ENCODE assay signal across 30 mouse cellular contexts in the genomic region with DNA sequence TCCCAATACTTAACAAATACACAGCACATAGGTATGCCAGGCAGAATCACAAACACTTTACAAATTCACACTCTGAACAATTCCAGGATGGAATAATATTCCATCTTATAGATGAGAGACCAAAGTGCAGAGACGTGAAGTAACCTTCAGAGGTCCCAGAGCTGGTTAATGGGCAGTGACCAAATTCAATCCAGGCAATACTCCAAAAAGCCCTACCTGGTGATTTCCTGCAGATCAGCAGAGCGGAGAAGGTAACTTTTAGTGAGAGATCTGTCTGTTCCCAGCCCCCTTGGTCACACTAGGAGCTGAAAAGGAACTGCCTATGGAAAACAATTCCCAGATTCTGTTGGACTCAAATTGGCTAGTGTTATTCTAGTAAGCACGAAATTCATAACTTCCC.
A peak's percentile ranks its signal among the peaks of the same experiment; 100 is the strongest.
DNase-seq lines count a peak whose midpoint lies in the region; ATAC-seq and TF ChIP-seq lines count a peak whose summit lies in the region.
"Had no signal": no experiment of that assay in that cellular context is flagged by ENCODE, and none has a peak within 500 bp of the region (broad histone marks: within the 10 kb centered on the region; RNA-seq: fewer than 3 reads in every experiment).

No protein-coding gene starts in this region.

- no peaks in the 10 kb centered on the region for H3K27me3 ChIP-seq in kidney, adult 2 months (replicated peaks; ENCODE audit: control insufficient read depth, insufficient read depth, low read length)
- H3K27me3 ChIP-seq in kidney, embryonic 14.5 days (ENCODE audit: control insufficient read depth, insufficient read depth, low read length), result no peaks in the 10 kb centered on the region
- H3K27me3 ChIP-seq: CH12.LX; embryonic facial prominence, embryonic 15.5 days; forebrain, embryonic 12.5 days; Patski had no signal

- no peaks in the 10 kb centered on the region for H3K9me3 ChIP-seq in kidney, embryonic 14.5 days (ENCODE audit: control insufficient read depth, low read length)
- H3K9me3 ChIP-seq: embryonic facial prominence, embryonic 13.5 days; embryonic facial prominence, embryonic 15.5 days; forebrain, embryonic 10.5 days; forebrain, embryonic 12.5 days; G1E had no signal

- ATAC-seq in kidney, embryonic 14.5 days (ENCODE audit: low FRiP score, low TSS enrichment), result no peak
- ATAC-seq: activated CD4-positive, CD25-positive, alpha-beta regulatory T cell, adult 4 months; CD4-positive, CD25-positive, alpha-beta regulatory T cell, adult 4 months; forebrain, embryonic 14.5 days; Patski had no signal

- DNase-seq in heart, adult 11 months, result peak; percentile 62
- DNase-seq in heart, postnatal 25 days (ENCODE audit: low spot score), result no peak
- DNase-seq in kidney, adult 2 months, result peak; percentile 57
- DNase-seq in kidney, postnatal 10 days, result no peak
- DNase-seq in kidney, adult 18-20 months, result no peak
- peak; percentile 19 for DNase-seq in kidney, postnatal 14 days
- DNase-seq in frontal cortex, adult 2 months (ENCODE audit: extremely low spot score in 1 of 2, low spot score in 1 of 2), result no peak
- DNase-seq: adrenal gland, adult 8-10 months; adrenal gland, postnatal 14 days; adrenal gland, postnatal 36 days; B cell, adult 2 months; cerebellum, adult 11 months; cerebellum, adult 18-20 months; cerebellum, adult 8-10 months; cerebellum, adult 9-11 months; cerebellum, postnatal 14 days; cerebellum, postnatal 36 days; embryo, embryonic 11 days had no signal

- peak overlapping the region; percentile 28; the same call in 1 of the 2 replicates for H3K27ac ChIP-seq in kidney, adult 2 months (ENCODE audit: insufficient read depth, low read depth, low read length)
- H3K27ac ChIP-seq in kidney, embryonic 14.5 days (ENCODE audit: low read depth, low read length), result 0 out of 2 replicates have a peak overlapping the region, but pooled peaks have one; percentile 17
- H3K27ac ChIP-seq: embryonic facial prominence, embryonic 13.5 days; embryonic facial prominence, embryonic 15.5 days; forebrain, embryonic 10.5 days; forebrain, embryonic 12.5 days had no signal

- H3K4me1 ChIP-seq in kidney, adult 2 months (ENCODE audit: control insufficient read depth, insufficient read depth, low read length), result no peaks in the 10 kb centered on the region
- H3K4me1 ChIP-seq in kidney, embryonic 14.5 days (ENCODE audit: control insufficient read depth, insufficient read depth, low read length), result peaks cover 4% of the 10 kb centered on the region; the same call in 1 of the 2 replicates
- H3K4me1 ChIP-seq: embryonic facial prominence, embryonic 15.5 days had no signal

- WGBS in kidney, adult 2 months, result 50% methylated on average over 3 of the region's 3 CpGs
- 79% methylated on average over 3 of the region's 3 CpGs for WGBS in kidney, embryonic 14.5 days

- no peak for TF ChIP-seq POLR2A in kidney, adult 2 months (IDR thresholded peaks at IDR 0.05; ENCODE audit: low read depth, low read length)

- no peaks in the 10 kb centered on the region for H3K36me3 ChIP-seq in kidney, adult 2 months (ENCODE audit: control insufficient read depth, insufficient read depth, low read length)
- no peaks in the 10 kb centered on the region for H3K36me3 ChIP-seq in kidney, embryonic 14.5 days (ENCODE audit: control insufficient read depth, insufficient read depth, low read length)
- H3K36me3 ChIP-seq: embryonic facial prominence, embryonic 13.5 days; embryonic facial prominence, embryonic 15.5 days; forebrain, embryonic 10.5 days; forebrain, embryonic 12.5 days; G1E had no signal

- H3K4me2 ChIP-seq in kidney, embryonic 14.5 days (replicated peaks; ENCODE audit: low read depth, low read length), result no peak overlapping the region
- H3K4me2 ChIP-seq: embryonic facial prominence, embryonic 13.5 days; embryonic facial prominence, embryonic 15.5 days; forebrain, embryonic 12.5 days had no signal

- TF ChIP-seq CTCF in kidney, adult 2 months (conservative IDR thresholded peaks at IDR 0.05; ENCODE audit: insufficient read depth, insufficient read length, low read depth, low read length), result no peak

- no peak overlapping the region for H3K4me3 ChIP-seq in kidney, adult 2 months (ENCODE audit: insufficient read depth, low read depth, low read length)
- H3K4me3 ChIP-seq in kidney, embryonic 14.5 days (ENCODE audit: low read length), result no peak overlapping the region
- H3K4me3 ChIP-seq: embryonic facial prominence, embryonic 13.5 days; embryonic facial prominence, embryonic 15.5 days; erythroblast, embryonic 14.5 days; forebrain, embryonic 10.5 days; forebrain, embryonic 12.5 days had no signal

- intact Hi-C loops in heart, postnatal 25 days (cut with DNase I), result no loop called here

- no peak overlapping the region for H3K9ac ChIP-seq in kidney, embryonic 14.5 days (ENCODE audit: low read depth, low read length)
- H3K9ac ChIP-seq: embryonic facial prominence, embryonic 13.5 days; embryonic facial prominence, embryonic 15.5 days; forebrain, embryonic 12.5 days had no signal

Comparison
In these comparisons a context has a peak if more than half of its experiments do, and no peak if none do; other contexts are left out.
1. DNase-seq: peak in heart, adult 11 months (single experiment), kidney, adult 2 months (single experiment) and kidney, postnatal 14 days (single experiment); none in heart, postnatal 25 days (single experiment), kidney, postnatal 10 days (single experiment), kidney, adult 18-20 months (single experiment) and frontal cortex, adult 2 months (0 of 2).